Mouse (Mus musculus) layer of hippocampus, adult 2 months (tissue): ENCODE results near the gene Sct. TPM values are rescaled to one million over a fixed set of nuclear protein-coding genes. Genes with fewer than 3 reads are reported as not detected.

Experiments used
- DNase-seq, 2 experiments: peaks; one replicate each; pipeline ENCODE4 v3.0.0; 2022; ENCODE audit warnings: low spot score in 2 of 2
- H3K27ac ChIP-seq: fragments of 200-600 bp; 2 replicates; pipeline ENCODE4 v1.8.1; 2022
- H3K4me3 ChIP-seq: fragments of 200-600 bp; 2 replicates; pipeline ENCODE4 v1.8.1; 2022; ENCODE audit warnings: mild to moderate bottlenecking
- CTCF ChIP-seq: fragments of 200-600 bp; conservative IDR thresholded peaks from 2 replicates; pipeline ENCODE4 v1.8.1; 2022; ENCODE audit warnings: antibody characterized with exemption, mild to moderate bottlenecking, moderate library complexity
- long read RNA-seq, 2 experiments: library from polyadenylated mRNA; stranded (forward); transcript quantifications; one replicate each; pipeline ENCODE4 v2.0.0; 2021; ENCODE audit warnings: borderline mapping rate in 2 of 2
- total RNA-seq, 2 experiments: library from RNA; stranded (reverse); gene quantifications; 2 replicates each; pipeline ENCODE4 v1.2.3; 2021

The Sct gene
- not detected for total RNA-seq
- long read RNA-seq, experiment 1, result 0 reads
- long read RNA-seq, experiment 2, result 0 reads

DNA sequence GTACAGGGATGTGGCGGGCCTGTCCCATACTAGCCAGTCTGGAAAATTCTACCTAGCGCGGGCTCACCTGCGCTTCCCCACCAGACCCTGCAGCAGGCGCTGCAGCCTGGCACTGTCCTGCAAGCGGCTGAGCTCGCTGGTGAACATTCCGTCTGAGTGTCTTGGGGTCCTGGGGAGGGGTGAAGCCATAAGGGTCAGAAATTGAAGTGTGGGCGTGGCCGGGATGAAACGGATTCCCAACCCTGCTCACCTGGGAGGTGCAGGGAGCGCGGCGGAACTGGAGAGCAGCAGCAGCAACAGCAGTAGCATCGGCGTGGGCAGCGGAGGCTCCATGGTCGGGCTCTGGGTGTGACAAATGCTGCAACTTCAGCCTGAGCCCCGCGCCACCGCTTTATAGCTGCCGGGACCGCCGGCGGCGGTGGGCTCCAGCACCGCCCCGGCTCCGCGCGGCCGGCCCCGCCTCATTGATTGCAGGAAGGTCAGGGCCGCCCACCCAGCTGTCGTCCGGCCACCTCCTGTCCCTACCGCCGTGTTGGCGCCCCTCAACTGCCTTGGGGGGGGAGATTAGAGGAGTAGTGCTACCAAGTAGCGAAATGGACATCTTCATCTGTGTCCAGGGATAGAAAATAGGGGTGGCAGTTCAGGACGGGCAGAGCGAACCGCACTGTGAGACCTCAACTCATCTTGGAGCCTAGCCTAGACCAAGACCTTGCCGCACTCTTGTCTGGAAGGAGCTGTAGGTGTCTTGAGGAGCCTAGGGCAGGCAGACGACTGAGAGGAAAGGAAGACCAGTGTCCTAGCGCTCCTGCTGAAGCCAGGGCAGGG, at the start of gene Sct:
Sct (minus strand) TSS at position 368 of the 825 bp plus-strand sequence.
- Histone ChIP-seq H3K4me3 (peak within 1 kb of the TSS; percentile 48), H3K27ac (no peak within 1 kb of the TSS)
- no peak for DNase-seq
- peak; percentile 63 for TF ChIP-seq CTCF

- H3K4me3 ChIP-seq, result peak overlapping the region; percentile 87
- H3K27ac ChIP-seq, result peak overlapping the region; percentile 100
- DNase-seq, result no peak
- no peak for TF ChIP-seq CTCF
Measured at GRCm38 (mm10) chr7:141328373-141328990, 49.5 kb upstream of the Sct start.

DNA sequence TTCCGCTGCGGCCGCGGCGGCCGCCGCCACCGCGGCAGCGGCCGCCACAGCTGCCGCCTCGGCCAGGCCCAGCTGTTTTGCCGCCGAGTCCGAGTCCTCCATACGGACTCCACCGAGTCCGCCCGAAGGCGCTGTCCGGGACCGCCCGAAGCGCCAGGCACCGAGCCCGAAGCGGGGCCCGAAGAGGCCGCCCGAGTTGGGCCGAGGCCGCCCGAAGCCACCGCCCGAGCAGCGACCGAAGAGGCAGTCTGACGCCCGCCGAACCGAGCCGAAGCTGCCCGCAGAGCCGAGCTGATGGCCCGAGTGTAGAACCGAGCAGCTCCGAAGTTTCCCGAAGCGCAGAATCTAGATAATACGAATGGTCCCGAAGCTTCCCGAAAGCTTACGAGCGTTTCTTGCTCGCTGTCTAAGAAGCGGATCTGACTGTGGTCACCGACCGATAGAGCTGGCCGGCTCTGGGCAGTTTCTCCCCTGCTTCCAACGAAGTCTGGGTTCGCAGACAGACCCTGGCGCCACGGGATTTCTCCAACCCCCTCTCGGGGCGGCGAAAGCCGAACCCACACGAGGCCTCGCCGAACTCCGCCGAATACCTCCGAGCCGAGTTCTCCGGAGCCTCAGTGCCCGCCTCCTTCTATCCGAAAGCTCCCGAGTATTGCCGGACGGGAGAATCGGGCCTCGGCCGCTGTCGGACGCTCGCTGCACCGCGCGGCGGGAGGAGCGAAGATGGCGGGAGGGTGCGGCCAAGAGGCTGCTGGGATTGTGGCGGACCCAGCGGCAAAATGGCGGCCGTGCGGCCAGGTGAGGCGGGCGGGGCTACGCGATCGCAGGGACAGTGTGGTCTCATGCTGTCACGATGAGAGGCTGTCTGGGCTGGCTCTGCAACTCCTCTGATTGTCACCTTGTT, 48.8 kb upstream of the Sct start, which contains the start of the genes Deaf1 and Tmem80:
Deaf1 (minus strand) TSS at position 222 of the 904 bp plus-strand sequence.
Tmem80 (plus strand) TSS at position 271 of the 904 bp plus-strand sequence.
- peak within 1 kb of the TSS; percentile 87 for H3K4me3 ChIP-seq
- H3K27ac ChIP-seq, result peak within 1 kb of the TSS; percentile 100
- no peak for TF ChIP-seq CTCF
- DNase-seq, result peak; percentile 99 to 100

DNA sequence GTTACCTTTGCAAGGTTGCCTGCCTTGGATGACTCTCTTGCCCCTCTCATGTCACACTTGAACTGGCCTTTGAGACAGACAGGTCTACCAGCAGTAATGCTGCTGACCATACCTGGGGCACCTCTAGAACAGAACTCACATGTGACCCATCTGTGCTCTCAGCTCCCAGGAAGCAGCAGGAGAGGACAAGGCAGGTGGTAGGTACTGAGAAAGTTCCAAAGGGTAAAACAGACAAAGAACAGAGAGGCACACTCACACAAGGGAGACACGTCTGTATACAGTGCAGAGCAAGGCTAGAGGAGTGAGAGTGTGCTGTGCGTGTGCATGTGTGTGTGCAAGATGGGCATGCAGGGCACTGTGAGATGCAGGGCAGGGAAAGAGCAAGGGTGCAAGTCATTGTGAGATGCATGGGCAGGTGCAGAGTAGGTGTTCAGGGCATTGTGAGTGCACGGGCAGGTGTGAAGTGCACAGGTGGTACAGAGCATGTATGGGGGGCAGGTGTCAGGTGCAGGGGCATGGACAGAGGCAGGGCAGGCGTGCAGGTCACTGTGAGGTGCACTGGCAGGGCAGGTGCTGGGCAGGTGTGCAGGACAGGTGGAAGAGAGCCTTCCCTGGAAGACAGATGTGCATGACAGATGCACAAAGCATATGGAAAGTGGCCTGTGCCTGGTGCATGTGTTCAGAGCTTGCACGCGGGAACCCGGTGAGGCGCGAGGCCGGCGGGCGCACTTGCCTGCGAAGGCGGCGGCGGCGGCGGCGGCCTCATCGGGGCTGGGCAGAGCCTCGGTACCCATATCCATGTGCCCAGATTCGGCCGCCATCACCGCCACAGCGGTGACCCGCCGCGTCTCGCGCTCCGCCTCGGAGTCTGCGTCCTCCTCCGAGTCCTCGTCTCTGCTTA, 47.9 kb upstream of the Sct start:
- H3K4me3 ChIP-seq, result peak overlapping the region; percentile 87

GRCm38 (mm10) chr7:141324686-141325085, 45.8 kb upstream of the Sct start:
- Histone ChIP-seq H3K4me3 (no peak overlapping the region), H3K27ac (no peak overlapping the region)
- TF ChIP-seq CTCF, result no peak
- no peak for DNase-seq

More for the DNA sequence above, 47.9 kb upstream of the Sct start:
- no peak for DNase-seq
- H3K27ac ChIP-seq, result peak overlapping the region; percentile 100
- no peak for TF ChIP-seq CTCF

DNA sequence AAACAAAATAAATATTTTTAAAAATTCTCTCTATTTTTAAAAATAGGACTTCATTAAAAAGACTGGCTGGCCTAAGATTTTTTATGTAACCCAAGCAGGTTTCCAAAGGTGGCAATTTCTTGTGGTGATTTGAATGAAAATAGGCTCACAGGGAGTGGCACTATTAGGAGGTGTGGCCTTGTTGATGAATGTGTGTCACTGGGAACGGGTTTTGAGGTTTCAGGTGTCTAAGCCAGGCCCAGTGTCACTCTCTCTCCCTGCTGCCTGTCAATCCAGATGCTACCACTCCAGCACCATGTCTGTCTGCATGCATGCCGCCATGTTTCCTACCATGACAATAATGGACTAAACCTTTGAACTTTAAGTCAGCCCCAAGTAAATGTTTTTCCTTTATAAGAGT, 40.5 kb upstream of the Sct start:
- H3K4me3 ChIP-seq, result no peak overlapping the region
- H3K27ac ChIP-seq, result no peak overlapping the region
- DNase-seq, result no peak
- no peak for TF ChIP-seq CTCF

GRCm38 (mm10) chr7:141317619-141318132, 38.7 kb upstream of the Sct start:
- Histone ChIP-seq H3K27ac (no peak overlapping the region), H3K4me3 (no peak overlapping the region)
- DNase-seq, result no peak
- no peak for TF ChIP-seq CTCF

- TF ChIP-seq CTCF, result peak; percentile 76
- H3K27ac ChIP-seq, result no peak overlapping the region
- DNase-seq, result peak; percentile 19 to 44
Measured at GRCm38 (mm10) chr7:141315974-141316373, 37.0 kb upstream of the Sct start.

DNA sequence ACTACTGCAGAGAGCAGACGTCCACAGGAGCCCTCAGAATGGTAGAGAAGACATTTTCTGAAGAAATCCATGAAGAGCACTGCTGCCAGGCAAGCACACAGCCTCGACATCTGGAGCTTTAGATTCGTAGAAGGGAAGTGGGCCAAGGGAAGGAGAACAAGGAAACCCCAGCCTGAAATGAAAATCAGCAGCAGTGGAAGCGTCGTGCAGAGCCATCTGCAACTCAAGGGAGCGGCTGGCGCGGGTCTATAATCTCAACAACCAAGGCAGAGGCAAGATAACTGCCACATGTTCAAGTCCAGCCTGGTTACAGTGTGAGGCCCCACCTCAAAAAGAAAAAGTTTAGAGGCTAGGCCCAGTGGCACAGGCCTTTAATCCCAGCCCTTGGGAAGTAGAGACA, 36.1 kb upstream of the Sct start:
- peak in 1 of 2 experiments; percentile 38 for DNase-seq

More at GRCm38 (mm10) chr7:141315974-141316373, 37.0 kb upstream of the Sct start:
- H3K4me3 ChIP-seq, result no peak overlapping the region

GRCm38 (mm10) chr7:141314416-141314815, 35.5 kb upstream of the Sct start:
- DNase-seq, result no peak
- TF ChIP-seq CTCF, result no peak
- no peak overlapping the region for H3K27ac ChIP-seq
- H3K4me3 ChIP-seq, result no peak overlapping the region

More for the DNA sequence above, 36.1 kb upstream of the Sct start:
- TF ChIP-seq CTCF, result no peak
- H3K4me3 ChIP-seq, result no peak overlapping the region
- no peak overlapping the region for H3K27ac ChIP-seq

- Histone ChIP-seq H3K27ac (no peak overlapping the region), H3K4me3 (no peak overlapping the region)
- TF ChIP-seq CTCF, result no peak
- DNase-seq, result no peak
Measured at GRCm38 (mm10) chr7:141304537-141304936, 25.6 kb upstream of the Sct start.
